Mouse (Mus musculus): ENCODE data around the gene Akr1cl. TPM values are rescaled to one million over a fixed set of nuclear protein-coding genes. Genes with fewer than 3 reads are reported as not detected.

Akr1cl gene
- total RNA-seq, 2 experiments from 2014 or later, result not detected

DNA sequence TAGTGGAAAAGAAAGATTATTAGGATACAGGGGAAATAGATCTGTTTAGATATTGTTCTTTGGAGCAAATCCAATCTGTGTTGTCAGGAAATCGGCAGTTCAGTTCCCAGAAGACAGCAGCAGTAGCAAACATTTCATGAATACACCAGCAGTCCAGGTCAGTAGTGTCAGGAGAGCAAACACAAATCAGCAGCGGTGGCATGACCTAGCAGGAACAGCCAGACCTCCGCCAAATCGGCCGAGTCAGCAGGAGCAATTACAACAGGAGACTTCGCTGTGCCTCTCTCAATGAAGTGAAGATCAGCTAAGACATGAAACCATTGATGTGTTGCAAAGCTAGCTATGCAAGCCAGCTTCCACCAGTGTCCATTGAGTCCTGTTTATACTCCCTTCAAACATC, 27.0 kb downstream of the Akr1cl start:
- no peak for DNase-seq (ENCODE audit: low spot score in 2 of 2)
- intact Hi-C loops (cut with DNase I), result loop anchor here (10.0 kb wide), 2 partner anchors 391 to 1351 kb away; partner anchors contain the start of gene Mettl21a

DNA sequence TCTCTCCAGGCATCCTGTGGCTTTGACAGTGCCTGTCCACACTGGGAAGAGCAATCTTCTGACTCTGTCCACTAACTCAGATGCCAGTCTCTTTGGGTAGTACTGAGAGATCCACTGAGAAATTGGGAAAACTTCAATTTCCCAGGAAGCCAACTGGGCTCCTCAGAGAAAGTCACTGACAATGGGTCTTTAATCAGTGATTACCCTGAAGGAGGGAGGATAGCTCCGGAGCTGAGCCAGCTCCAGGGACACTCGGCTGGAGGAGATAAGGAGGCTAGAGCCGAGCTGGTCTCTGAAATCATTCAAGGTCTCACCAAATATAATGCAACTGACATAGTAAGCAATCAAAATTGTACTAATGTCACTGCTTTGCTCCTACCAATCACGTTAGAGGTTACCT, 28.0 kb downstream of the Akr1cl start:
- DNase-seq (ENCODE audit: low spot score in 2 of 2), result no peak
- intact Hi-C loops (cut with DNase I), result loop anchor here (10.0 kb wide), 2 partner anchors 390 to 1350 kb away; partner anchors contain the start of gene Mettl21a

DNA sequence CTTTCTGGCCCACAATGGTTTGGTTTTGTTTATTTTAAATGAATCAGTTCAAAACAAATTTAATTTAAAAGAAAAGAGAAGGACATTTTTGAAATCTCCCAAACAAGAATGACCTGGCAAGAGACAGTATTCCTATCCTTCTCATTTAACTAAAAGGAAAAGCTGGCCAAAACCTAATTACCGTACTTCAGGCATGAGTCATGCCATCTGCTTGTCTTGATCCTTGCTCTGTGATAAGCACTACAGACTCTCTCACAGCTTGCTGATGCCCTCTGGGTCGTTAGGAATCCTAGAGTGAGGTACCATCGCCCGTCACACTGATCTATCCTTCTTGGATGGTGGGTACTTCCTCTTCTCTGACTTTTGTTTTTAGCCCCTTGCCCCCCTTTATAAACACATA, 39.4 kb downstream of the Akr1cl start:
- DNase-seq (ENCODE audit: low spot score in 2 of 2), result no peak
- intact Hi-C loops (cut with DNase I), result no loop called here

DNA sequence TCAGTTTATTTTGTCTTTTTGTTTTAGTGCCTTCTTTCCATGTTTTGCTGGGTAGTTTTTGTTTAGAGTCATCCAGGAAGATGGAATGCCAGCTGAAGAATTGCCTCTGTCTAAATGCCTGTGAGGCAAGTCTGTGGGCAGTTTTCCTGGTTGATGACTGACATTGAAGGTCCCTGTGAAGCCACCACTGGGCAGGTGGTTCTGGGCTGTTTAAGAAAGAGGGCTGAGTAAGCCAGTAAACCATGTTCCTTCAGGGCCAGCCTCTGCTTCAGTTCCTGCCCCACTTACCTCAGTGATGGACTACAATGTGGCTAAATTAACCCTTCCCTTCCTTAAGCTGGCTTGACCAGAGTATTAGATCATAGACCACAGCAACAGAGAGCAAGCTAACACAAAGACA, 44.4 kb downstream of the Akr1cl start:
- no peak for DNase-seq (ENCODE audit: low spot score in 2 of 2)
- intact Hi-C loops (cut with DNase I), result loop anchor here (5.0 kb wide), 1 partner anchor 271 kb away; no protein-coding TSS in a partner anchor

DNA sequence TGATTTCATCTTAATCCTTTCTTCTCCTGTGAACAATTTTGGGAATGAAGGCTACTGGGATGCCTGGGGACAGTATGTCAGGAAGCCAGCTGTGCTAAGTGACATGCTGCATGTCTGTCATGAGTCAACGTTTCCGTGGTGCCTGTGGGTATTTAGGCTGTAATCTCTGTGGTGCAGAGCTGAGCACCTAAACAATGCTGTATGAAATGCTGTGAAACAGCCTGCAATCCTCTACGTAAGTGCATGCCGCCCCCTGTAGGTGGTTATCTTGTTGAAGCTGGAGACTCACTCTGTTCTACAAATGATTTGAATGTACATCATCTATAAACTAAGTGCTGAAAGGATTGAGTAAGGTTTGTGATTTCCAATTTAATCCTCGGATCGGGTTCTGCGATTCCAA, 46.4 kb downstream of the Akr1cl start:
- intact Hi-C loops (cut with DNase I), result loop anchor here (5.0 kb wide), 1 partner anchor 269 kb away; no protein-coding TSS in a partner anchor
- peak; percentile 50 to 51 for DNase-seq (ENCODE audit: low spot score in 2 of 2)

DNA sequence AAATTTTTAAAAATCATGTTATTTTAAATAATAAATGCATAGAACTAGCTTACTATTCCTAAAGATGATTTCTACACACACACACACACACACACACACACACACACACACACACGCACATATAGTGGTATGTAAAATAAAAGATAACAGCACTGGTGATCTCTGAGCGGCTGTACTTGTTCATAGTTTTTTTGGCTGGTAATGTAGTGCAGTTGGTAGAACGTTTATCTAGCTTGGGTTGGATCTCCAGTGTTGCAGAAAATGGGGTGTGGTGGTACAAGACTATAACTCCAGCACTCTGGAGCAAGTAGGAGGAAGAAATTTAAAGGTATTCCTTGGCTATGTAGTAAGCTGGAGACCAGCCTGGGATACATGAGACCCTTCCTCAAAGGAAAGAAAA, 49.3 kb downstream of the Akr1cl start:
- intact Hi-C loops (cut with DNase I), result no loop called here
- no peak for DNase-seq (ENCODE audit: low spot score in 2 of 2)

DNA sequence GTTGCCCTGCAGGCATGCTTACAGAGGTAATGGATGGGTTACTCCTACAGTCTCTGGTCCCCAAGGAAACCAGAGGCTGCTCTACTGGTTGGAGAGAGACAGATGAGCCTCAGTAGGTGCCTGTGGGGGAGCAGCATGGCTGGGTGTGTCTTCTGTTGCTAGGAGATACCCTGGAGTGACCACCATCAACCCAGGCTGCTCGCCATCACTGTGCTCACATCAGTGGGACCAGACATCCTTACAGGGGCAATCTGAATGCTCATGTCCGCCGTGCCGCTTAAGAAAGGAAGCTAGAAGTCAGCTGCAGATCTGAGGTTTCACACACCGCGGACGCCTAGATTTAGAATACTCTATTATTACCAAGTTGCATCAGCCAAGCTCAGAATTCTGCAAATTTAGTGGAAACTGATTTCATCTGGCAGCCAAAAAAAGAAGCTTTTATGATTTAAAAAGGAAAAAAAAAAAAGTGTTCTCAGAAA, 54.2 kb downstream of the Akr1cl start:
- intact Hi-C loops (cut with DNase I), result loop anchor here (5.0 kb wide), 1 partner anchor 61 kb away; no protein-coding TSS in a partner anchor
- peak; percentile 59 to 73 for DNase-seq (ENCODE audit: low spot score in 2 of 2)

DNA sequence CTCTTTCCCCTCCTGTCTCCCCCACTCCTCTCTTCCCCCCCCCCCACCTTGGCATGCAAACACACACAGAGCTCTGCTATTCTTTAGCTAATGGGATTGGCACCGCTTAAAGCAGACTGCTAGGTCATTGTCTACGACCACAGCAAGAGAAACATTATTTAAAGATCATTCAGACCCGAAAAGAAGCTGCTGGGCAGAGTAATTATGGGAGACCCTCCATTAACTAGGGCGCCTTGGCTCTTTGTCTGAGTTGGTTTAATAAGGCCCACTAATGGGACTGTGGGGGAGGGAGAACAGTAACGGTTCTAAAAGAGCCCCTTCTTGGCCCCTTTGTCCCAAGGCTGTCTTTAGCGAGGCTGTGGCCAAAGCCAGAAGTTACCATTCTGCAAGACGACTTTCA, 57.2 kb downstream of the Akr1cl start:
- no peak for DNase-seq (ENCODE audit: low spot score in 2 of 2)

DNA sequence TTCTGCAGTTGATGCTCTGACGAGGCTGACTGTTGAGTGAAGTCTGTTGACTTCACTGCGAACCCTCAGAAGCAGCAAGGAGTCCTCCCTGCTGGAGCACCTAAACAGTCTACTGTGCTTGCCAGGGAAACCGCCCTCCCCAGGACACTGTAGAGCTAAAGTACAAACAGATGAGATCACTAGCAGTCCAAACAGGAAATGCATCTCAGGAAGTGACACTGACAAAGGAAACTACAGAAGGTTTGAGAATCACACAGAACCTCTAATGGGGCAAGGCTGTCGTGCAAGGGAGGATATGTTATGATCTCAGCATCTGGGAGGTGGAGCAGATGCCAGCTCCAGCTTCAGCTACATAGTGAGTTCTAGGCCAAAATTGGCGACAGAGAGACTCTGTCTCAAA, 61.9 kb downstream of the Akr1cl start:
- intact Hi-C loops (cut with DNase I), result no loop called here
- no peak for DNase-seq (ENCODE audit: low spot score in 2 of 2)

More for the DNA sequence above, 57.2 kb downstream of the Akr1cl start:
- intact Hi-C loops (cut with DNase I), result loop anchor here (5.0 kb wide), 1 partner anchor 58 kb away; no protein-coding TSS in a partner anchor

Other genes with a start within 250 kb of the Akr1cl start
- gene Plekhm3, start 75.9 kb downstream of the Akr1cl start, total RNA-seq (2021), result 10 to 100 TPM; 34.6 to 40.4 TPM
- gene Cryge, start 18.4 kb upstream of the Akr1cl start, total RNA-seq (2021), result not detected
- gene Crygd, start 30.7 kb upstream of the Akr1cl start, total RNA-seq (2021), result not detected
- gene Crygc, start 40.9 kb upstream of the Akr1cl start, total RNA-seq (2021), result not detected
- not detected for gene Crygb, start 49.5 kb upstream of the Akr1cl start, total RNA-seq (2021)
- gene Cryga, start 70.6 kb upstream of the Akr1cl start, total RNA-seq (2021), result under 1 TPM in 1 of 2 experiments, not detected in 1; 1.00 TPM
- under 1 TPM; 0.84 to 0.86 TPM for gene Gm28845, start 86.8 kb upstream of the Akr1cl start, total RNA-seq (2021)
- gene D630023F18Rik, start 90.5 kb upstream of the Akr1cl start, total RNA-seq (2021), result 1 to 10 TPM; 6.7 to 7.2 TPM
- gene Idh1, start 153.7 kb upstream of the Akr1cl start, total RNA-seq (2021), result 10 to 100 TPM; 40.2 to 45.9 TPM
- 10 to 100 TPM; 48.7 to 54.9 TPM for gene Pikfyve, start 153.9 kb upstream of the Akr1cl start, total RNA-seq (2021)
- 1 to 10 TPM; 1.7 to 2.2 TPM for gene Pth2r, start 249.3 kb upstream of the Akr1cl start, total RNA-seq (2021)